ENCODE assay signal across 23 mouse cellular contexts in the genomic region with DNA sequence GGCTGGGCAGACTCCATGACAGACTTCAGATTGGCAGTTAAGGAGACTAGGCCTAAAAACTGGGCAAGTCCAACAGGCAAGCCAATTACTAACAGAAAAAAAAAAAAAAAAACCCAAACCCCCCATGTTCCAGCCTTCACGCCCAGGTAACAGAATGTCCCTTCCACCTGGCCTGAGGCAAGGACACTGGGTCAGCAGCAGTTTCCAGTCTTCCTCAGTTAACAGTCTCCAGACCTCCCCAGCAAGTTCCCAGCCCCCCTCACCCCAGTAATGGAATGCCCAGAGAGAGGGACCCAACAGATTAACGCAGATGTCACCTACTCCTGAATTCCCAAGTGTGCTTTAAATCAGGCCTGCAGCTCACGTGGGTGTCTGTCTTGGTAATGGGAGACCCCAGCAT. TPM values are rescaled to one million over a fixed set of nuclear protein-coding genes. Genes with fewer than 3 reads are reported as not detected.
"Had no signal": no experiment of that assay in that cellular context is flagged by ENCODE, and none has a peak within 500 bp of the region (broad histone marks: within the 10 kb centered on the region; RNA-seq: fewer than 3 reads in every experiment).

No protein-coding gene starts in this region.

- H3K4me1 ChIP-seq: limb, embryonic 13.5 days; midbrain, embryonic 12.5 days had no signal

- H3K4me3 ChIP-seq: layer of hippocampus, adult 2 months; limb, embryonic 10.5 days; limb, embryonic 13.5 days; liver, embryonic 13.5 days; midbrain, embryonic 12.5 days; myocyte; neural tube, embryonic 13.5 days had no signal

- H3K27ac ChIP-seq: layer of hippocampus, adult 2 months; limb, embryonic 10.5 days; limb, embryonic 13.5 days; liver, embryonic 13.5 days; midbrain, embryonic 12.5 days; neural tube, embryonic 13.5 days had no signal

- H3K9ac ChIP-seq: limb, embryonic 13.5 days; liver, embryonic 13.5 days; midbrain, embryonic 12.5 days; neural tube, embryonic 13.5 days had no signal

- H3K27me3 ChIP-seq: limb, embryonic 13.5 days; midbrain, embryonic 12.5 days; neural tube, embryonic 13.5 days had no signal

- H3K4me2 ChIP-seq: limb, embryonic 13.5 days; liver, embryonic 13.5 days; midbrain, embryonic 12.5 days; neural tube, embryonic 13.5 days had no signal

- H3K9me3 ChIP-seq: limb, embryonic 10.5 days; limb, embryonic 13.5 days; liver, embryonic 13.5 days; midbrain, embryonic 12.5 days; neural tube, embryonic 13.5 days had no signal

- ATAC-seq: intestine, postnatal 0 days; midbrain, embryonic 16.5 days had no signal

- DNase-seq: layer of hippocampus, adult 9-11 months; liver, embryonic 13.5 days; lung, adult 2 months; lung, postnatal 14 days; lung, postnatal 4 days; retina, postnatal 1 day; right cerebral cortex, postnatal 25 days; thymus, adult 2 months; thymus, postnatal 14 days; thymus, postnatal 4 days had no signal

- H3K36me3 ChIP-seq: limb, embryonic 10.5 days; limb, embryonic 13.5 days; liver, embryonic 13.5 days; midbrain, embryonic 12.5 days; neural tube, embryonic 13.5 days had no signal

RNA-seq across cellular contexts. Expression of gene Odf4, which starts 3.7 kb away (rescaled TPM):
- polyA plus RNA-seq: intestine, postnatal 0 days; large intestine, adult 2 months; limb, embryonic 10.5 days; limb, embryonic 13.5 days; liver, adult 2 months; liver, embryonic 13.5 days; liver, embryonic 16.5 days; lung, embryonic 16.5 days; myocyte; spleen, adult 2 months had no signal

RNA-seq across cellular contexts. Expression of gene Rnf222, which starts 34.8 kb away (rescaled TPM):
- polyA plus RNA-seq: large intestine, adult 2 months; midbrain, embryonic 16.5 days; myocyte; neural tube, embryonic 13.5 days had no signal
